Mouse (Mus musculus) midbrain, embryonic 14.5 days (tissue): ENCODE measurements around the gene Oard1. TPM values are rescaled to one million over a fixed set of nuclear protein-coding genes. Genes with fewer than 3 reads are reported as not detected.
A peak's percentile ranks its signal among the peaks of the same experiment; 100 is the strongest.

ENCODE experiments used
- ATAC-seq: fragments of 200-750 bp; cut with Nextera tagmentation; 2 replicates; pipeline ENCODE4 v1.8.0; 2017; ENCODE audit warnings: moderate number of reproducible peaks, moderate library complexity; ENCODE audit not compliant: low FRiP score, low TSS enrichment
- DNase-seq: peaks from one replicate; pipeline ENCODE4 v3.0.0-alpha.2; 2015
- H3K27ac ChIP-seq: fragments of 300-500 bp; sonication (generic); replicated peaks from 2 replicates; pipeline ENCODE4 v1.5.1; 2014; ENCODE audit warnings: mild to moderate bottlenecking, low read depth, low read length, moderate library complexity
- H3K27me3 ChIP-seq: fragments of 300-500 bp; sonication (generic); 2 replicates; pipeline ENCODE4 v1.6.1; 2014; ENCODE audit warnings: low read length, control low read depth, mixed read lengths; ENCODE audit not compliant: control insufficient read depth, insufficient read depth
- H3K36me3 ChIP-seq: fragments of 300-500 bp; sonication (generic); 2 replicates; pipeline ENCODE4 v1.6.1; 2014; ENCODE audit warnings: low read length, control low read depth; ENCODE audit not compliant: control insufficient read depth, insufficient read depth
- H3K4me1 ChIP-seq: fragments of 300-500 bp; sonication (generic); 2 replicates; pipeline ENCODE4 v1.6.1; 2014; ENCODE audit warnings: mild to moderate bottlenecking, antibody characterized with exemption, low read length, control low read depth; ENCODE audit not compliant: control insufficient read depth, insufficient read depth
- H3K4me2 ChIP-seq: fragments of 300-500 bp; sonication (generic); 2 replicates; pipeline ENCODE4 v1.6.1; 2014; ENCODE audit warnings: mild to moderate bottlenecking, low read length, moderate library complexity
- H3K4me3 ChIP-seq: fragments of 300-500 bp; sonication (generic); replicated peaks from 2 replicates; pipeline ENCODE4 v1.5.1; 2014; ENCODE audit warnings: low read depth, low read length
- H3K9ac ChIP-seq: fragments of 300-500 bp; sonication (generic); replicated peaks from 2 replicates; pipeline ENCODE4 v1.6.1; 2014; ENCODE audit warnings: mild to moderate bottlenecking, low read length, moderate library complexity
- H3K9me3 ChIP-seq: fragments of 300-500 bp; sonication (generic); 2 replicates; pipeline ENCODE4 v1.6.1; 2016; ENCODE audit warnings: low read length, control low read depth, mixed read lengths; ENCODE audit not compliant: control insufficient read depth
- WGBS: fragments of 180-500 bp; shearing (Covaris S2); extraction: QIAGEN DNeasy Blood & Tissue Kit; methylation state at CpG from one replicate; pipeline ENCODE4 v1.1.7; 2014; 5-methylcytosine and 5-hydroxymethylcytosine counted together
- polyA plus RNA-seq: library from polyadenylated mRNA; unstranded; fragments of >200 nt; fragmentation: Nextera tagmentation; extraction: Ambion mirVana; gene quantifications from 2 replicates; pipeline ENCODE4 v1.2.1, GENCODE M21; 2014

Oard1 gene
- polyA plus RNA-seq, 1 experiment from 2014 or later, result 49.2 TPM

- Histone ChIP-seq H3K27me3 (no peaks in the 10 kb centered on the region), H3K4me2 (no peak overlapping the region), H3K4me1 (no peaks in the 10 kb centered on the region), H3K36me3 (no peaks in the 10 kb centered on the region), H3K9me3 (no peaks in the 10 kb centered on the region), H3K9ac (no peak overlapping the region), H3K4me3 (no peak overlapping the region), H3K27ac (no peak overlapping the region)
- 77% methylated on average over 13 of the region's 13 CpGs for WGBS
- DNase-seq (no peak), ATAC-seq (no peak)
Measured at GRCm38 (mm10) chr17:48426991-48427750, 17.4 kb downstream of the Oard1 start.

GRCm38 (mm10) chr17:48427852-48428530 lies 18.2 kb downstream of the Oard1 start:
- ATAC-seq, result no peak
- H3K27me3 ChIP-seq, result no peaks in the 10 kb centered on the region
- H3K4me2 ChIP-seq, result no peak overlapping the region
- no peak overlapping the region for H3K9ac ChIP-seq
- H3K4me1 ChIP-seq, result 0 out of 2 replicates have a peak, but pooled peaks cover 4% of the 10 kb centered on the region
- no peaks in the 10 kb centered on the region for H3K9me3 ChIP-seq
- DNase-seq, result no peak
- no peak overlapping the region for H3K4me3 ChIP-seq
- 74% methylated on average over 11 of the region's 11 CpGs for WGBS
- no peaks in the 10 kb centered on the region for H3K36me3 ChIP-seq
- no peak overlapping the region for H3K27ac ChIP-seq

GRCm38 (mm10) chr17:48430394-48430793 lies 20.6 kb downstream of the Oard1 start:
- no peak overlapping the region for H3K4me3 ChIP-seq
- no peaks in the 10 kb centered on the region for H3K36me3 ChIP-seq
- no peak for DNase-seq
- H3K9ac ChIP-seq, result no peak overlapping the region
- H3K9me3 ChIP-seq, result no peaks in the 10 kb centered on the region
- H3K4me1 ChIP-seq, result 0 out of 2 replicates have a peak, but pooled peaks cover 4% of the 10 kb centered on the region
- no peak overlapping the region for H3K27ac ChIP-seq
- no peak for ATAC-seq
- no peaks in the 10 kb centered on the region for H3K27me3 ChIP-seq
- WGBS, result 62% methylated on average over 5 of the region's 5 CpGs
- H3K4me2 ChIP-seq, result no peak overlapping the region

GRCm38 (mm10) chr17:48431054-48431453 lies 21.2 kb downstream of the Oard1 start:
- H3K4me2 ChIP-seq, result no peak overlapping the region

GRCm38 (mm10) chr17:48432158-48432980 lies 22.6 kb downstream of the Oard1 start, which contains the start of gene Apobec2:
Gene Apobec2 (minus strand): TSS chr17:48432930.
- Histone ChIP-seq H3K27ac (no peak within 1 kb of the TSS), H3K9ac (no peak within 1 kb of the TSS), H3K4me1 (0 out of 2 replicates have a peak, but pooled peaks cover 4% of the 10 kb centered on the region), H3K36me3 (no peaks in the 10 kb centered on the region), H3K4me3 (no peak within 1 kb of the TSS), H3K27me3 (no peaks in the 10 kb centered on the region), H3K9me3 (no peaks in the 10 kb centered on the region), H3K4me2 (no peak within 1 kb of the TSS)
- WGBS, result 70% methylated on average over 16 of the region's 16 CpGs
- ATAC-seq (no peak), DNase-seq (peak; percentile 29)

More at GRCm38 (mm10) chr17:48431054-48431453, 21.2 kb downstream of the Oard1 start:
- no peak overlapping the region for H3K4me3 ChIP-seq
- no peak overlapping the region for H3K9ac ChIP-seq
- H3K9me3 ChIP-seq, result no peaks in the 10 kb centered on the region
- H3K4me1 ChIP-seq, result 0 out of 2 replicates have a peak, but pooled peaks cover 4% of the 10 kb centered on the region
- H3K27me3 ChIP-seq, result no peaks in the 10 kb centered on the region
- no peak for DNase-seq
- no peak for ATAC-seq
- WGBS, result 73% methylated on average over 5 of the region's 5 CpGs
- H3K36me3 ChIP-seq, result no peaks in the 10 kb centered on the region
- no peak overlapping the region for H3K27ac ChIP-seq

GRCm38 (mm10) chr17:48433006-48433655 lies 23.3 kb downstream of the Oard1 start:
- Histone ChIP-seq H3K27ac (no peak overlapping the region), H3K27me3 (no peaks in the 10 kb centered on the region), H3K4me3 (no peak overlapping the region), H3K4me1 (0 out of 2 replicates have a peak, but pooled peaks cover 4% of the 10 kb centered on the region), H3K9me3 (no peaks in the 10 kb centered on the region), H3K36me3 (no peaks in the 10 kb centered on the region), H3K4me2 (no peak overlapping the region), H3K9ac (no peak overlapping the region)
- WGBS, result 85% methylated on average over 20 of the region's 20 CpGs
- ATAC-seq, result no peak
- no peak for DNase-seq

- H3K36me3 ChIP-seq, result no peaks in the 10 kb centered on the region
- no peak for ATAC-seq
- no peaks in the 10 kb centered on the region for H3K27me3 ChIP-seq
- H3K4me1 ChIP-seq, result 0 out of 2 replicates have a peak, but pooled peaks cover 4% of the 10 kb centered on the region
- DNase-seq, result no peak
- no peak overlapping the region for H3K9ac ChIP-seq
- WGBS, result 78% methylated on average over 6 of the region's 6 CpGs
- H3K4me3 ChIP-seq, result no peak overlapping the region
- no peaks in the 10 kb centered on the region for H3K9me3 ChIP-seq
- no peak overlapping the region for H3K4me2 ChIP-seq
- no peak overlapping the region for H3K27ac ChIP-seq
Measured at GRCm38 (mm10) chr17:48433689-48434330, 24.0 kb downstream of the Oard1 start.

- WGBS, result 76% methylated on average over 5 of the region's 5 CpGs
- Histone ChIP-seq H3K4me3 (no peak overlapping the region), H3K27ac (no peak overlapping the region), H3K4me2 (no peak overlapping the region), H3K4me1 (0 out of 2 replicates have a peak, but pooled peaks cover 4% of the 10 kb centered on the region), H3K27me3 (no peaks in the 10 kb centered on the region), H3K9me3 (no peaks in the 10 kb centered on the region), H3K9ac (no peak overlapping the region), H3K36me3 (no peaks in the 10 kb centered on the region)
- no peak for ATAC-seq
- DNase-seq, result no peak
Measured at GRCm38 (mm10) chr17:48434479-48434878, 24.7 kb downstream of the Oard1 start.
